Mouse (Mus musculus): ENCODE measurements at regions not wholly inside any gene's neighbourhood (a gene's known extent, or its start where the extent isn't known, plus 50 kb on each side); places are given as distances from the start of the nearest gene placed in this dataset.

GRCm38 (mm10) chr12:6211266-6211665 is 835.8 kb upstream of the Klhl29 start:
- Histone ChIP-seq H3K9ac (replicated peaks; ENCODE audit: low read length) (no peak overlapping the region), H3K4me2 (replicated peaks; ENCODE audit: low read depth, low read length) (no peak overlapping the region), H3K36me3 (ENCODE audit: insufficient read depth, low read length) (no peaks in the 10 kb centered on the region), H3K4me3 (ENCODE audit: low read length) (no peak overlapping the region), H3K27ac (ENCODE audit: low read length) (no peak overlapping the region), H3K4me1 (ENCODE audit: insufficient read depth, low read length) (no peaks in the 10 kb centered on the region), H3K9me3 (ENCODE audit: low read length) (no peaks in the 10 kb centered on the region), H3K27me3 (ENCODE audit: insufficient read depth, low read length) (no peaks in the 10 kb centered on the region)
- ATAC-seq (ENCODE audit: low FRiP score, low TSS enrichment): no peak
- 62% methylated on average over 1 of the region's 1 CpGs for WGBS

DNA sequence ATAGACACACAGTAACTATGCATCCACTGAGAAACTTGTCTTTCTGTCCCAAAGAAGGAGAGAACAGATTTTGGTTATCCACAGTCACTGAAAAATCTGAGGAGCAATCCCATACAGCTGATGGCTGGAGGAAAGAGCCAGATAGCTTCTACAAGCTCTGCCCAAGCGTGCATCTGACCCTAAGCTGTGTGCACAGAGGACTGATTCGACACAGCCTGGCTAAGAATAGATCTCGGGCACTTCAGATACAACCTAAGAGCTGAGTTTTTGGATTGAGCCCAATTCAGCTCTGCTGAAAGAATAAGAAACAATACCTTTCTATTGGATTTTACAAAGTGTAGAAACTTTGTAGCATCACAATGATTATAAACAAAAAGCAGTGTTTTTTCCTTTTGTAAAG is 813.8 kb upstream of the Klhl29 start:
- ATAC-seq (ENCODE audit: low FRiP score, low TSS enrichment): no peak
- Histone ChIP-seq H3K36me3 (ENCODE audit: insufficient read depth, low read length) (no peaks in the 10 kb centered on the region), H3K4me1 (ENCODE audit: insufficient read depth, low read length) (no peaks in the 10 kb centered on the region), H3K27me3 (ENCODE audit: insufficient read depth, low read length) (no peaks in the 10 kb centered on the region), H3K4me2 (replicated peaks; ENCODE audit: low read depth, low read length) (no peak overlapping the region), H3K9me3 (ENCODE audit: low read length) (no peaks in the 10 kb centered on the region), H3K9ac (replicated peaks; ENCODE audit: low read length) (no peak overlapping the region), H3K27ac (ENCODE audit: low read length) (no peak overlapping the region), H3K4me3 (ENCODE audit: low read length) (no peak overlapping the region)
- 75% methylated on average over 3 of the region's 3 CpGs for WGBS

- ATAC-seq (ENCODE audit: low FRiP score, low TSS enrichment): no peak
Measured at GRCm38 (mm10) chr12:6168795-6169194, 793.3 kb upstream of the Klhl29 start.

GRCm38 (mm10) chr12:6154287-6154686 is 778.8 kb upstream of the Klhl29 start:
- Histone ChIP-seq H3K27ac (ENCODE audit: low read length) (no peak overlapping the region), H3K9me3 (ENCODE audit: low read length) (no peaks in the 10 kb centered on the region), H3K27me3 (ENCODE audit: insufficient read depth, low read length) (no peaks in the 10 kb centered on the region), H3K36me3 (ENCODE audit: insufficient read depth, low read length) (no peaks in the 10 kb centered on the region), H3K4me1 (ENCODE audit: insufficient read depth, low read length) (no peaks in the 10 kb centered on the region), H3K4me2 (replicated peaks; ENCODE audit: low read depth, low read length) (no peak overlapping the region), H3K4me3 (ENCODE audit: low read length) (no peak overlapping the region), H3K9ac (replicated peaks; ENCODE audit: low read length) (no peak overlapping the region)
- 76% methylated on average over 2 of the region's 2 CpGs for WGBS
- no peak for ATAC-seq (ENCODE audit: low FRiP score, low TSS enrichment)

More at GRCm38 (mm10) chr12:6168795-6169194, 793.3 kb upstream of the Klhl29 start:
- H3K4me1 ChIP-seq (ENCODE audit: insufficient read depth, low read length): no peaks in the 10 kb centered on the region
- H3K27me3 ChIP-seq (ENCODE audit: insufficient read depth, low read length): no peaks in the 10 kb centered on the region
- no peak overlapping the region for H3K4me3 ChIP-seq (ENCODE audit: low read length)
- no peaks in the 10 kb centered on the region for H3K9me3 ChIP-seq (ENCODE audit: low read length)
- no peak overlapping the region for H3K27ac ChIP-seq (ENCODE audit: low read length)
- no peak overlapping the region for H3K9ac ChIP-seq (replicated peaks; ENCODE audit: low read length)
- no peak overlapping the region for H3K4me2 ChIP-seq (replicated peaks; ENCODE audit: low read depth, low read length)
- H3K36me3 ChIP-seq (ENCODE audit: insufficient read depth, low read length): no peaks in the 10 kb centered on the region

GRCm38 (mm10) chr12:6151476-6151875 is 776.0 kb upstream of the Klhl29 start:
- WGBS: 81% methylated on average over 3 of the region's 3 CpGs
- Histone ChIP-seq H3K9ac (replicated peaks; ENCODE audit: low read length) (no peak overlapping the region), H3K4me1 (ENCODE audit: insufficient read depth, low read length) (no peaks in the 10 kb centered on the region), H3K27ac (ENCODE audit: low read length) (no peak overlapping the region), H3K4me2 (replicated peaks; ENCODE audit: low read depth, low read length) (no peak overlapping the region), H3K9me3 (ENCODE audit: low read length) (no peaks in the 10 kb centered on the region), H3K4me3 (ENCODE audit: low read length) (no peak overlapping the region), H3K36me3 (ENCODE audit: insufficient read depth, low read length) (no peaks in the 10 kb centered on the region), H3K27me3 (ENCODE audit: insufficient read depth, low read length) (no peaks in the 10 kb centered on the region)
- ATAC-seq (ENCODE audit: low FRiP score, low TSS enrichment): no peak

- Histone ChIP-seq H3K36me3 (ENCODE audit: insufficient read depth, low read length) (no peaks in the 10 kb centered on the region), H3K4me2 (replicated peaks; ENCODE audit: low read depth, low read length) (no peak overlapping the region), H3K27ac (ENCODE audit: low read length) (no peak overlapping the region), H3K9ac (replicated peaks; ENCODE audit: low read length) (no peak overlapping the region), H3K4me1 (ENCODE audit: insufficient read depth, low read length) (no peaks in the 10 kb centered on the region), H3K4me3 (ENCODE audit: low read length) (no peak overlapping the region), H3K27me3 (ENCODE audit: insufficient read depth, low read length) (no peaks in the 10 kb centered on the region), H3K9me3 (ENCODE audit: low read length) (no peaks in the 10 kb centered on the region)
- no peak for ATAC-seq (ENCODE audit: low FRiP score, low TSS enrichment)
- 90% methylated on average over 2 of the region's 2 CpGs for WGBS
Measured at GRCm38 (mm10) chr12:6132451-6132850, 757.0 kb upstream of the Klhl29 start.

GRCm38 (mm10) chr12:6119557-6119956 is 744.1 kb upstream of the Klhl29 start:
- no peaks in the 10 kb centered on the region for H3K27me3 ChIP-seq (ENCODE audit: insufficient read depth, low read length)
- no peak overlapping the region for H3K27ac ChIP-seq (ENCODE audit: low read length)
- no peak overlapping the region for H3K9ac ChIP-seq (replicated peaks; ENCODE audit: low read length)
- WGBS: 92% methylated on average over 3 of the region's 3 CpGs
- no peak overlapping the region for H3K4me3 ChIP-seq (ENCODE audit: low read length)
- H3K9me3 ChIP-seq (ENCODE audit: low read length): no peaks in the 10 kb centered on the region
- H3K4me2 ChIP-seq (replicated peaks; ENCODE audit: low read depth, low read length): no peak overlapping the region
- no peaks in the 10 kb centered on the region for H3K4me1 ChIP-seq (ENCODE audit: insufficient read depth, low read length)
- H3K36me3 ChIP-seq (ENCODE audit: insufficient read depth, low read length): no peaks in the 10 kb centered on the region
- ATAC-seq (ENCODE audit: low FRiP score, low TSS enrichment): no peak

DNA sequence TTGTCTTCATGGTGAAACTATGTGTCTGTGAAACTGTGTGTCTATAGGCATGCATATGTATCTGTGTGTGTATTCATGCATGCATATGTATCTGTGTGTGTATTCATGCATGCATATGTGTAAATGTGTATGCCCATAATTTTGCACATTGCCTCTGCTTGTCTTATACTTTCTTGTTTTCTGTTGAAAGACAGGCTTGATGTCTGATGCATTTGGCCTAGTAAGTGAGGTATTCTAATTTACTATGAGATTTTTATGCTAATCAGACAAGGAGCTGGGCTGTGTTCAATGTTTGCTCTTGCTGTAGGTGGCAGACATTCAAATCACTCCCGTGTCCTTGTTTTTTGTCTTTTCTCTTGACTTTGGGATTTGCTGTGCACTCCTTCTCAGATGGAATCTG is 739.8 kb upstream of the Klhl29 start:
- Histone ChIP-seq H3K4me2 (replicated peaks; ENCODE audit: low read depth, low read length) (no peak overlapping the region), H3K9me3 (ENCODE audit: low read length) (no peaks in the 10 kb centered on the region), H3K27ac (ENCODE audit: low read length) (no peak overlapping the region), H3K27me3 (ENCODE audit: insufficient read depth, low read length) (no peaks in the 10 kb centered on the region), H3K36me3 (ENCODE audit: insufficient read depth, low read length) (no peaks in the 10 kb centered on the region), H3K9ac (replicated peaks; ENCODE audit: low read length) (no peak overlapping the region), H3K4me1 (ENCODE audit: insufficient read depth, low read length) (no peaks in the 10 kb centered on the region), H3K4me3 (ENCODE audit: low read length) (no peak overlapping the region)
- WGBS: 67% methylated on average over 1 of the region's 1 CpGs
- no peak for ATAC-seq (ENCODE audit: low FRiP score, low TSS enrichment)

- H3K9me3 ChIP-seq (ENCODE audit: low read length): no peaks in the 10 kb centered on the region
- WGBS: 76% methylated on average over 1 of the region's 1 CpGs
- no peak for ATAC-seq (ENCODE audit: low FRiP score, low TSS enrichment)
Measured at GRCm38 (mm10) chr12:6097295-6097694, 721.8 kb upstream of the Klhl29 start.

DNA sequence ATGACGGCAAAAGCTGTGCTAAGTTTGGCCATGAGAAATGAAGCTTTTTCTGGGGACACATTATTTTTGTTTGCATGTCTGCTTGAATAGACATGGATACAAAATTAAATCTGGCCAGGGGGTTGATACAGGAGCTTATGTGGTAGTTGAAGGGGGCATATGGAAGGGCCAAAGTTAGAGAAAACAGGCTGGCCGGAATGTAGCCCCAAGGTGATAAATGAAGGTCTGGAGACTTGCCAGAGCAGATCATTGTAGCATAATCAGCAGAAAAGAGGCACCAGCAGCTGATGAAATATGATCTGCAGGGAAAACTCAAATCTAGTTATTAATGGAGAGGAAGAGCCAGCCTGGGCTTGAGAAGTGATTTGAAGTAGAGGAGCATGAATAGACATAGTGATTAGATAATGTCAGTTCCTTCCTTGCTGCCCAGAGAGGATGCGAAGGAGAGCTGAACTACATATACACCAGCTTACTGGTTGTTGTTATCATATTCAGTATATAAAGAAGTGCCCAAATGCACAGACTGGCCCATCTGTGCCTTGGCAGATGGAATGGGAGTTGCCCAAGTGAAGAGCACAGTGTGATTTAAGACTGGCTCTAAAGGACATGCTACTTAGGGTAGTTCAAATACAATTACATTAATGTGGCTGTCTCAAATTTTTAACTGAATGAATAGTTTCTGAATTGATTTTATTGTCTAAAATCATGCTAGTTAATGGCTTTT is 712.3 kb upstream of the Klhl29 start:
- WGBS: 39% methylated on average over 3 of the region's 3 CpGs
- no peaks in the 10 kb centered on the region for H3K4me1 ChIP-seq (ENCODE audit: insufficient read depth, low read length)
- no peak overlapping the region for H3K4me3 ChIP-seq (ENCODE audit: low read length)
- H3K9ac ChIP-seq (replicated peaks; ENCODE audit: low read length): no peak overlapping the region
- H3K36me3 ChIP-seq (ENCODE audit: insufficient read depth, low read length): no peaks in the 10 kb centered on the region
- H3K27me3 ChIP-seq (ENCODE audit: insufficient read depth, low read length): no peaks in the 10 kb centered on the region
- no peak for ATAC-seq (ENCODE audit: low FRiP score, low TSS enrichment)
- H3K9me3 ChIP-seq (ENCODE audit: low read length): no peaks in the 10 kb centered on the region
- no peak overlapping the region for H3K27ac ChIP-seq (ENCODE audit: low read length)
- H3K4me2 ChIP-seq (replicated peaks; ENCODE audit: low read depth, low read length): no peak overlapping the region

More at GRCm38 (mm10) chr12:6097295-6097694, 721.8 kb upstream of the Klhl29 start:
- Histone ChIP-seq H3K4me3 (ENCODE audit: low read length) (no peak overlapping the region), H3K4me1 (ENCODE audit: insufficient read depth, low read length) (no peaks in the 10 kb centered on the region), H3K9ac (replicated peaks; ENCODE audit: low read length) (no peak overlapping the region), H3K36me3 (ENCODE audit: insufficient read depth, low read length) (no peaks in the 10 kb centered on the region), H3K27me3 (ENCODE audit: insufficient read depth, low read length) (no peaks in the 10 kb centered on the region), H3K27ac (ENCODE audit: low read length) (no peak overlapping the region), H3K4me2 (replicated peaks; ENCODE audit: low read depth, low read length) (no peak overlapping the region)

All from kidney, embryonic 16.5 days (tissue).